ENCODE assay signal across 10 mouse cellular contexts in the genomic region with DNA sequence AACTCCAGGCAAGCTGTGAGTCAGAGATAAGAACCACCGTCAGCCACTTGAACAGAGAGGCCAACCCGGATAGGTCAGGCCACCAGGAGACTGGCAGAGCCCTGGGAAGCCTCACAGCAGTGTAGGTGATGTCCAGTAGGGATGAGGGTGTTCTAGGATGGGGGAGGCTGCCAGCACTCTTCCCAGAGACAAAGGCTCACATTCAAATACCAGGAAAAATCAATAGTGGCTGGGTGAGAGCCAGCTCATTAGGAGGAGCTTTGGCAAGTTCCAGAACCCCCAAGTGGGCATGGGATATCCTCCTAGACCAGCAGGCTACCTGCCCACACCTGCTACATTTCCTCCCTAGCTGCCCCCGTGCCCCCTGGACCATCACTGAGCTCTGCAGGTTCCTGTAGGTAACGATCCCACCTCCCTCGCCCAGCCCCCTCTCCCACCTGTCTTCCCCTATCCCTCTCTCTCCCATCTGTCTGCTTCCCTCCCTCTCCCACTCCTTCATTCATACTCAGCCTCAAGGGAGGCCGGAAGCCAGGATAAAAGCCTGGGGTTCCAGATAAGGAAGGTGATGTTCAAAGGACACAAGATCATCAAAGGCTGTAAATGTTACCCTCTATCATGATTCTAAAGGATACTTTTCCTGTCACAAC. TPM values are rescaled to one million over a fixed set of nuclear protein-coding genes. Genes with fewer than 3 reads are reported as not detected.
DNase-seq lines count a peak whose midpoint lies in the region; ATAC-seq and TF ChIP-seq lines count a peak whose summit lies in the region.
"Had no signal": no experiment of that assay in that cellular context is flagged by ENCODE, and none has a peak within 500 bp of the region (broad histone marks: within the 10 kb centered on the region; RNA-seq: fewer than 3 reads in every experiment).

No protein-coding gene starts in this region.

- H3K27me3 ChIP-seq in G1E (ENCODE audit: insufficient read depth, low read length), result no peaks in the 10 kb centered on the region
- H3K27me3 ChIP-seq in forebrain, embryonic 14.5 days (replicated peaks; ENCODE audit: control insufficient read depth, insufficient read depth, low read length), result no peaks in the 10 kb centered on the region
- H3K27me3 ChIP-seq: embryonic facial prominence, embryonic 12.5 days had no signal

- 45% methylated on average over 6 of the region's 6 CpGs for WGBS in forebrain, embryonic 14.5 days

- no peak overlapping the region for H3K4me3 ChIP-seq in G1E (ENCODE audit: low read depth, low read length)
- H3K4me3 ChIP-seq in forebrain, embryonic 14.5 days (ENCODE audit: low read depth, low read length), result no peak overlapping the region
- H3K4me3 ChIP-seq: embryonic facial prominence, embryonic 12.5 days had no signal

- peak overlapping the region; percentile 41; the same call in 1 of the 2 replicates for H3K27ac ChIP-seq in forebrain, embryonic 14.5 days (ENCODE audit: low read depth, low read length)
- H3K27ac ChIP-seq: embryonic facial prominence, embryonic 12.5 days had no signal

- peaks cover 26% of the 10 kb centered on the region for H3K4me1 ChIP-seq in G1E (ENCODE audit: insufficient read depth, low read depth, low read length)
- peaks cover 6% of the 10 kb centered on the region for H3K4me1 ChIP-seq in forebrain, embryonic 14.5 days (ENCODE audit: control insufficient read depth, insufficient read depth, low read length)

- no peaks in the 10 kb centered on the region for H3K36me3 ChIP-seq in G1E (replicated peaks)
- H3K36me3 ChIP-seq in forebrain, embryonic 14.5 days (ENCODE audit: control insufficient read depth, insufficient read depth, low read length), result no peaks in the 10 kb centered on the region
- H3K36me3 ChIP-seq: embryonic facial prominence, embryonic 12.5 days had no signal

- no peak overlapping the region for H3K9ac ChIP-seq in forebrain, embryonic 14.5 days (ENCODE audit: low read length)
- H3K9ac ChIP-seq: embryonic facial prominence, embryonic 12.5 days had no signal

- no peak; the same call in 1 of the 2 replicates for ATAC-seq in cerebellum, adult (ENCODE audit: insufficient number of reproducible peaks, low FRiP score, low TSS enrichment)
- ATAC-seq in G1E (ENCODE audit: extremely low read depth, insufficient number of reproducible peaks, low FRiP score, poor library complexity, severe bottlenecking), result peak; percentile 87
- peak; percentile 57 for ATAC-seq in forebrain, embryonic 14.5 days
- ATAC-seq in megakaryocyte progenitor cell, adult 5-6 weeks (replicated peaks; ENCODE audit: poor library complexity), result peak; percentile 73

- no peak for TF ChIP-seq CTCF in G1E (IDR thresholded peaks at IDR 0.05; ENCODE audit: low read depth, low read length)

- H3K4me2 ChIP-seq in forebrain, embryonic 14.5 days (ENCODE audit: low read length), result no peak overlapping the region
- H3K4me2 ChIP-seq: embryonic facial prominence, embryonic 12.5 days had no signal

- DNase-seq in cerebellum, adult 18-20 months, result peak; percentile 59
- peak; percentile 55 for DNase-seq in G1E (ENCODE audit: low spot score)
- DNase-seq in forebrain, embryonic 14.5 days (ENCODE audit: low spot score), result peak; percentile 32
- no peak for DNase-seq in thymus, postnatal 36 days
- no peak for DNase-seq in urinary bladder, postnatal 36 days (ENCODE audit: low spot score in 2 of 2)
- DNase-seq in adipocyte (ENCODE audit: low spot score), result no peak
- DNase-seq: thymus, adult 2 months had no signal

- no peaks in the 10 kb centered on the region for H3K9me3 ChIP-seq in G1E (replicated peaks)
- H3K9me3 ChIP-seq in forebrain, embryonic 14.5 days (replicated peaks; ENCODE audit: control insufficient read depth, low read length), result no peaks in the 10 kb centered on the region
- H3K9me3 ChIP-seq: embryonic facial prominence, embryonic 12.5 days had no signal

RNA-seq across cellular contexts. Expression of gene Ptprj, which starts 20.1 kb away (rescaled TPM):
- not detected in 2 replicates for total RNA-seq in G1E (2014; fragmentation: Nextera tagmentation)
- 0.44 and 0.46 TPM in 2 replicates for total RNA-seq in G1E (2017)
- 0.01 and 0.02 TPM in 2 replicates for polyA plus RNA-seq in G1E (2012)
- polyA plus RNA-seq in forebrain, embryonic 14.5 days (2014; fragmentation: Nextera tagmentation; extraction: Ambion mirVana), result 3.5 and 4.1 TPM in 2 replicates
- total RNA-seq in megakaryocyte progenitor cell, adult 5-6 weeks (2015), result 17.2 and 20.2 TPM in 2 replicates
- 15.4 and 17.2 TPM in 2 replicates for total RNA-seq in megakaryocyte progenitor cell, adult 5-6 weeks (2017)

Comparison
In these comparisons a context has a peak if more than half of its experiments do, and no peak if none do; other contexts are left out.
1. DNase-seq: peak in cerebellum, adult 18-20 months (2 of 2), G1E (single experiment) and forebrain, embryonic 14.5 days (single experiment); none in thymus, postnatal 36 days (0 of 2), urinary bladder, postnatal 36 days (0 of 2) and adipocyte (single experiment).
2. RNA of gene Ptprj, which starts 20.1 kb away (total RNA-seq): 15.4 to 20.2 TPM in megakaryocyte progenitor cell, adult 5-6 weeks; 0.44 to 0.46 TPM in G1E; every median in the first group is over 10 times any median in the second.